Mouse (Mus musculus) urinary bladder, adult 18-20 months (tissue): Measurements from ENCODE around the gene Rnaseh2c.

Experiments used
- DNase-seq, 2 experiments: peaks; one replicate each; pipeline ENCODE4 v3.0.0; 2022; ENCODE audit warnings: low spot score in 2 of 2, mixed read lengths in 2 of 2

Gene Rnaseh2c

GRCm38 (mm10) chr19:5601752-5602541 lies at the start of gene Rnaseh2c:
Rnaseh2c (plus strand) TSS chr19:5601873.
- DNase-seq: peak; percentile 66

DNA sequence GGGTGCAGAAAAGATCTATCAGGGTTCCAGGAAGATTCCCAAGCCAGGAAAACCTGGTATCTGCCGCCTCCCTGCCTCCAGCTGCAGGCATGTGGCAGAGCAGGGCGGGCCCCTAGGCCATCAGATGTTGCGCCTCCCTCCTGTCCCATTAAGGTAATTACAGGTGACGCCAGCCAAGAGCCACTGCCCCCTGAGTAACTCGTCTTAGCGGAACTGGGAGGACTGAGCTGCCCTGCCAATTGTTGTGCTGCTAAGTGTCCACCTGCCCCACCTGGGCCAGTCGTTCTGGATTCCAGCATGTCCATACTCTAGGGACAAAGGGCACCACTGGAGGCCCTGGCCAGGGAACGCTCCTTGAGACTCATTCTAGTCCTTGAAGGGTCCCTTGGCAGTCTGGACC lies 47.9 kb upstream of the Rnaseh2c start:
- DNase-seq: no peak

DNA sequence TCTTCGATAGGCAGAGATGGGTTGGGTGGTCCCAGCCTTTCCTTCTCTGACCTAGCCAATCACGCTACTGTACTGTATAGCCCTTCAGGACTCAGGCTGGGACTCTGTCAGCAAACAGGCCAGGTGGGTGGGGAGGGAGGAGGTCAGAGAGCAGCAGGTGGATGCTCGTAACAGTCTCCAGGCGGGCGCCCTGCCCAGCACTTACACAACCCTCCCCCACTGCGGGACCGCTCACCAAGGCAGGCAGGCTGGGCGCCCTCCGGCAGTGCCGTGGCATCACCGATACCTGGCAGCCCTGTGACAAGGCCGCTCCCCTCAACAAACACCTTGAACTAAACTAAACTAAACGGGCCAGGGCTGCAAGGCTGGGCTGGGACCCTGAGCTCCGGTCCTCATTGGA lies 47.5 kb upstream of the Rnaseh2c start:
- DNase-seq: peak in 1 of 2 experiments; percentile 21

GRCm38 (mm10) chr19:5558169-5558568 lies 43.5 kb upstream of the Rnaseh2c start:
- no peak for DNase-seq

- peak in 1 of 2 experiments; percentile 35 for DNase-seq
Observed at GRCm38 (mm10) chr19:5558770-5559169, 42.9 kb upstream of the Rnaseh2c start.

GRCm38 (mm10) chr19:5559229-5559628 lies 42.4 kb upstream of the Rnaseh2c start:
- no peak for DNase-seq

DNA sequence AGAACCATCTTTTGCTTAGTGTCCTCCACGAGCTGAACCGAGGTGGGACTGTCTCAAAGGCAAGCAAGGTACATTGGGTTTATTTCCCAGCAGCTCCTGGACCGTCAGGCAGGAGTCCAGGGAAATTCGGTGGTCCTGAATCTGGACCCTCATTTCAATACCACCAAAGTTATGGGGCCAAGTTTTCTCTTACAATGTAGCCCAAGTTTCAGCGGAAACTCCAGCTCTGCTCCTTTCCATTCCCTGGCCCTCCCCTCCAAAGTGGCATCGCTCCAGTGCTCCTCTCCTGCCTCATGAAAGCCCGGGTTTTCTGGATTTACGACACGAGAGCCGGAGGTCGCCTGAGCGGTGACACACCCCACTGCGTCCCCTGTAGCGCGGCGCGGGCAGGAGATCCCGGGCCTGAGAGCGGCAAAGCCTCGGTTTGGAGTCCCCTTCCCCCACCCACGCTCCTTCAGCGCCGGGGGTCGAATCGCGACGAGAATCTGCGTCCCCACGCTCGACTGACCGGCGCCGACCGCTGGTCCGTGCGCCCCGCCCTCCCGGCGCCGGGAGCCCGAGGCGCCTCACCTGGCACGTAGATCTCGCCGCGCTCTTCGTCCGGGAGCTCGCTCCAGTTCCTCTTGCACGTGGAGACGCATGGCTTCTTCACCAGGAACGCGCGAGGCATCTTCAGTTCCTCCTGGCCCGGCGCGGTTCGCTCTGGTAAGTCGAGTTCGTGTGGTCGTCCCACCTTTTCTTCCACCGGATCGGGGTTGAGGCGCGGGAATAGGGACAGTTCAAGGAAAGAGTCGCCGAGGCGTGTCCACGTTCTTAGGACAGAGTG lies 41.8 kb upstream of the Rnaseh2c start:
- DNase-seq: peak in 1 of 2 experiments; percentile 35

- peak; percentile 80 for DNase-seq
Observed at GRCm38 (mm10) chr19:5560457-5561041, 41.1 kb upstream of the Rnaseh2c start, which contains the start of gene Ovol1. Ovol1 (minus strand) TSS chr19:5560646.

- DNase-seq: no peak
Observed at GRCm38 (mm10) chr19:5561252-5561790, 40.4 kb upstream of the Rnaseh2c start.

DNA sequence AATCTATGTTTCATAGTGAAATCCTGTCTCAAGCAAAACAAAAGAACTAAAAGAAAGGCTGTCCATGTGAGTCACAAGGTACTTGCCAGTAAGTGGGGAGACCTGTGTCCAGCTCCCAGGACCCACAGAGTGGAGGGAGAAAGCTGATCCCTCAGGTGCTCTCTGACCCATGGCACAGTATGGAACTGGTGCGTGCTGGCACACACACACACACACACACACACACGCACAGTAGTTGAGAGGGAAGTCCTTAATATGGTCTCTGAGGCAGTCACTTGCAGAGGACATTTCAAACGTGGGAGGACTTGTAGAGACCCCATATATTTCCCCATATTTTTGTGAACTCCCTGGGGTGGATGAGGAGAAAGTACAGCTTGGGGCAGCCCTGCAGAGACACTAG lies 39.8 kb upstream of the Rnaseh2c start:
- DNase-seq: no peak

- DNase-seq: no peak
Observed at GRCm38 (mm10) chr19:5562776-5563175, 38.9 kb upstream of the Rnaseh2c start.

- no peak for DNase-seq
Observed at GRCm38 (mm10) chr19:5566316-5566715, 35.4 kb upstream of the Rnaseh2c start.

- DNase-seq: no peak
Observed at GRCm38 (mm10) chr19:5567180-5567533, 34.5 kb upstream of the Rnaseh2c start.

GRCm38 (mm10) chr19:5567534-5568469 lies 33.9 kb upstream of the Rnaseh2c start, which contains the start of gene Ap5b1:
Ap5b1 (plus strand) TSS chr19:5568025.
- peak; percentile 85 to 92 for DNase-seq

DNA sequence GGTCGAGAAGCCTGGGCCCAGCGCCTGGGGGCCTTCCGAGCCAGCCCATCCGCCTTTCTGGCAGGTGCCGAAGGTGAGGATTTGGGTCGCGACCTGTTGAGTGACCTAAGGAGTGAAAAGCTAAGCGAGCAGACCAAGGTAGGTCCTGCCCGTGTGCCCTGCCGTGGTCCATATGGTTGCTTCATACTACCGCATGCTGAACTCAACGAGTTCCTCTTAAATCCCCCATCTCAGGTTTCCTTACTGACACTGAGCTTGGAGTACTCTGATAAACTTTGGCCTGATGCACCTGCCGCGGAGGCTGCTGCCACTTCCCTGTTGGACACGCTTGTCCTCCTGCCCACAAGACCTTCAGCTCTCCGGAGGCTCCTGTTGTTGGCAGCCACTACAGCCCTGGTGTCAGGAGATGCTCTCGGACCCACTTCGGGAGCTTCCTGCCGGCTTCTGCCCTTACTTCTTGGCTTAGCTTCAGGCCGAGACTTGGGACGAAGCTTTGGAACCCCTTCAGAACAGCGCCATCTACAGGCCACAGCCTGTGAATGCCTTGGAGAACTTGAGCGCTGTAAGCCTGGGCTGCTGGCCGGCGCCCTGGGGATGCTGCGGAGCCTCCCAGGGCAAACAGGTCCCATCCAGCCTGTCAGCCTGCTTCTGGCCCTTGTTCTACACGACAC lies 33.1 kb upstream of the Rnaseh2c start:
- DNase-seq: peak; percentile 68 to 72

DNA sequence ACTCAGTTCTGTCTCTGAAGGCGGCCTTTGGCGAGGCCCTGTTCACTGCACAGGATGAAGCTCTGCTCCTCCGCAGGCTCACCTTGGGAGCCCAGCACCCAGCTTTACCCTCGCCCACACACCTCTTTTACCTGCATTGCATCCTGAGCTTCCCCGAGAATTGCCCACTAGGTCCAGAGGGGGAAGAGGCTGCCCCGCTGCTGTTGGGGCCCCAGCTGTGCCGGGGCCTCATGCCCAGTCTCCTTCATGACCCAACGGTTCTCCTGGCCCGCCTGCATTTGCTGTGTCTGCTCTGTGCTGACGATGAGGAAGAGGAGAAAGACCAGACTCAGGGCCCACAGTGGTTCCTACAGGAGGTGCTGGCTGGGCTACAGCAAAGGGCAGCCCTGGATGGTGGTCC lies 32.2 kb upstream of the Rnaseh2c start:
- no peak for DNase-seq

DNA sequence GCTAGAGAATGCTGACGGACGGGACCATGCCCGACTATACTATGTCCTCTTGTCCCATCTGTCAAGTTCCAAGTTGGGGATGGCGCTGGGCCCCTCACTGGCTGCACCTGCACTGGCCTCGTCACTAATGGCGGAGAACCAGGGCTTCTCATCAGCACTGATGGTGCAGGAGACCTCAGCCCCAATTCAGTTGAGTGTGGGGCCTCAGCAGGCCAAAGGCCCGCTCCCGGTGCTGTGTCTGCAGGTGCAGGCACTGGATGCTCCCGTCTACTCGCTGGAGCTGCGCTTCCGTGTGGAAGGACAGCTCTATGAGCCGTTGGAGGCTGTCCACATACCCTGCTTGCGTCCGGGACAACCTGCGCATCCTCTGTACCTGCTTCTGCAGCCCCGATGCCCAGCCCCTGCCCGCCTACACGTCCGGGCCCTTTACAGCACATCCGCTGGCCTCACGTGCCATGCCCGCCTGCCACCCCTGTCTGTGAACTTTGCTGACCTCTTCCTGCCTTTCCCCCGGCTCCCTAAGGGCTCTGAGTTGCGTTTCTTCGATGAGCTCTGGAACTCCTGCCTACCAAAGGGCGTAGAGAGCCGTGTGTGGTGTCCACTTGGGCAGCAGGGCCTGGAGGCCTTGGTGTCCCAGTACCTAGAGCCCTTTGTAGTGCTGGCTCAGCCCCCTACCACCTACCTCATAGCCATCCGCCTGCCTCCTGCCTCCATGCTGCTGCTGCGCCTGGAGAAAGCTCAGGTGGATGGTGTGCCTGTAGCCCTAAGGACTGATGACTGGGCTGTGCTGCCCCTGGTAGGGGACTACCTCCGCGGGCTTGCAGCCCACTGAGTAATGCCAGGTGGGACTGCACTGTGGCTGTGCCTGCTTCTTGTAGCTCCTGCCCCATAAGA lies 31.1 kb upstream of the Rnaseh2c start:
- DNase-seq: no peak

- no peak for DNase-seq
Observed at GRCm38 (mm10) chr19:5571831-5572230, 29.8 kb upstream of the Rnaseh2c start.
